Mouse (Mus musculus) thymus, adult 2 months (tissue): ENCODE results near the gene Ugt2b35.
"Not testable (repeated sequence)": the region's sequence is repeated elsewhere in the genome, so short reads cannot be mapped to it uniquely, and the experiment has no call there.

Source experiments
- CTCF ChIP-seq: fragments of 200-500 bp; IDR thresholded peaks from 2 replicates; pipeline ENCODE4 v1.5.1; 2012; ENCODE audit warnings: mild to moderate bottlenecking, control low read depth, low read length, moderate library complexity, borderline replicate concordance; ENCODE audit not compliant: control insufficient read depth, poor library complexity, insufficient read depth; ENCODE audit errors: extremely low read depth
- POLR2A ChIP-seq: fragments of 200-500 bp; IDR thresholded peaks from 2 replicates; pipeline ENCODE4 v1.6.1; 2012; ENCODE audit warnings: mild to moderate bottlenecking, low read length, control low read depth, moderate library complexity; ENCODE audit not compliant: control insufficient read depth, poor library complexity, insufficient read depth; ENCODE audit errors: extremely low read depth

- not testable (repeated sequence) for TF ChIP-seq POLR2A, CTCF
These were observed 37.8 kb upstream of the Ugt2b35 start for GRCm38 (mm10) chr5:86962849-86963248.
